Mouse (Mus musculus) stomach, postnatal 0 days (tissue): ENCODE data around the gene Ccnq. TPM values are rescaled to one million over a fixed set of nuclear protein-coding genes. Genes with fewer than 3 reads are reported as not detected.

Experiments used
- ATAC-seq: fragments of 200-750 bp; cut with Nextera tagmentation; 2 replicates; pipeline ENCODE4 v1.8.0; 2017; ENCODE audit not compliant: low FRiP score, low TSS enrichment
- DNase-seq: peaks from one replicate; pipeline ENCODE4 v3.0.0-alpha.2; 2016; ENCODE audit warnings: low spot score
- H3K27ac ChIP-seq: fragments of 300-500 bp; sonication (generic); replicated peaks from 2 replicates; pipeline ENCODE4 v1.5.1; 2014; ENCODE audit warnings: mild to moderate bottlenecking, control low read depth
- H3K27me3 ChIP-seq: fragments of 300-500 bp; sonication (generic); 2 replicates; pipeline ENCODE4 v1.6.1; 2014; ENCODE audit warnings: low read length; ENCODE audit not compliant: control insufficient read depth, insufficient read depth
- H3K36me3 ChIP-seq: fragments of 300-500 bp; sonication (generic); 2 replicates; pipeline ENCODE4 v1.6.1; 2014; ENCODE audit warnings: low read length, mixed read lengths; ENCODE audit not compliant: control insufficient read depth, insufficient read depth
- H3K4me1 ChIP-seq: fragments of 300-500 bp; sonication (generic); replicated peaks from 2 replicates; pipeline ENCODE4 v1.6.1; 2014; ENCODE audit warnings: antibody characterized with exemption; ENCODE audit not compliant: control insufficient read depth, insufficient read depth
- H3K4me2 ChIP-seq: fragments of 300-500 bp; sonication (generic); replicated peaks from 2 replicates; pipeline ENCODE4 v1.6.1; 2014; ENCODE audit warnings: low read depth, mild to moderate bottlenecking, control low read depth, moderate library complexity
- H3K4me3 ChIP-seq: fragments of 300-500 bp; sonication (generic); 2 replicates; pipeline ENCODE4 v1.5.1; 2014; ENCODE audit warnings: low read depth, low read length, control low read depth
- H3K9ac ChIP-seq: fragments of 300-500 bp; sonication (generic); 2 replicates; pipeline ENCODE4 v1.6.1; 2014; ENCODE audit warnings: mild to moderate bottlenecking, low read length, control low read depth, mixed read lengths
- H3K9me3 ChIP-seq: fragments of 300-500 bp; sonication (generic); 2 replicates; pipeline ENCODE4 v1.6.1; 2016; ENCODE audit warnings: low read length; ENCODE audit not compliant: control insufficient read depth
- CTCF ChIP-seq: IDR thresholded peaks from 2 replicates; pipeline ENCODE4 v1.5.1; 2016; ENCODE audit warnings: antibody characterized with exemption, low read depth, mild to moderate bottlenecking, moderate library complexity
- EP300 ChIP-seq: optimal IDR thresholded peaks from 2 replicates; pipeline ENCODE3; 2016; ENCODE audit warnings: antibody characterized with exemption
- WGBS: fragments of 180-500 bp; shearing (Covaris S2); extraction: QIAGEN DNeasy Blood & Tissue Kit; methylation state at CpG from one replicate; pipeline ENCODE4 v1.1.7; 2014; 5-methylcytosine and 5-hydroxymethylcytosine counted together
- polyA plus RNA-seq: library from polyadenylated mRNA; unstranded; fragments of >200 nt; fragmentation: Nextera tagmentation; extraction: Ambion mirVana; gene quantifications from 2 replicates; pipeline ENCODE4 v1.2.1, GENCODE M21; 2015

Gene Ccnq
- polyA plus RNA-seq, 1 experiment from 2014 or later, result 30.4 TPM

- Histone ChIP-seq H3K9me3 (no peaks in the 10 kb centered on the region), H3K4me3 (no peak overlapping the region), H3K4me1 (no peaks in the 10 kb centered on the region), H3K4me2 (no peak overlapping the region), H3K27ac (no peak overlapping the region), H3K9ac (no peak overlapping the region), H3K36me3 (no peaks in the 10 kb centered on the region), H3K27me3 (no peaks in the 10 kb centered on the region)
- DNase-seq (no peak), ATAC-seq (no peak)
- TF ChIP-seq EP300 (no peak), CTCF (no peak)
- WGBS, result 79% methylated on average over 1 of the region's 1 CpGs
Observed at GRCm38 (mm10) chr11:78753183-78753582, 1.7 kb upstream of the Ccnq start.

DNA sequence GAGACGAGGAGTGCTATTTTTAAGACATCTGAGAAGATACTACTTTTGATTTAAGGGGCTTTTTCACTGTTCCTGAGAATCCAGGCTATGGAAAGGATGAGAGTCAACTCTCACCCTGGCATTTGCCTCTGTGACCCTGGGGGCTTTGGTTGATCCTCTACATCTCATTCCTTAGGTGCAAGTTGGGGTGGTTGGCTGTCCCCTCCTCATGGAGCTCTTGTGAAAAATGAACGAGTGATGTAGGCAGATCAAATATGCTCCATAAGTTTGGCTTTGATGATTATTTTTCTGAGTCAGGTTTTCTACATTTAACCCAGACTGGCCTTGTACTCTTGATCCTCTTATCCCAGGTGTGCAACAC, 294 bp upstream of the Ccnq start:
- Histone ChIP-seq H3K9ac (0 out of 2 replicates have a peak overlapping the region, but pooled peaks have one; percentile 43), H3K4me2 (peak overlapping the region; percentile 75), H3K4me3 (peak overlapping the region; percentile 63), H3K4me1 (no peaks in the 10 kb centered on the region), H3K36me3 (no peaks in the 10 kb centered on the region), H3K27me3 (no peaks in the 10 kb centered on the region), H3K9me3 (no peaks in the 10 kb centered on the region), H3K27ac (no peak overlapping the region)
- TF ChIP-seq CTCF (no peak), EP300 (no peak)
- ATAC-seq (no peak), DNase-seq (no peak)
- WGBS, result 11% methylated on average over 2 of the region's 2 CpGs

DNA sequence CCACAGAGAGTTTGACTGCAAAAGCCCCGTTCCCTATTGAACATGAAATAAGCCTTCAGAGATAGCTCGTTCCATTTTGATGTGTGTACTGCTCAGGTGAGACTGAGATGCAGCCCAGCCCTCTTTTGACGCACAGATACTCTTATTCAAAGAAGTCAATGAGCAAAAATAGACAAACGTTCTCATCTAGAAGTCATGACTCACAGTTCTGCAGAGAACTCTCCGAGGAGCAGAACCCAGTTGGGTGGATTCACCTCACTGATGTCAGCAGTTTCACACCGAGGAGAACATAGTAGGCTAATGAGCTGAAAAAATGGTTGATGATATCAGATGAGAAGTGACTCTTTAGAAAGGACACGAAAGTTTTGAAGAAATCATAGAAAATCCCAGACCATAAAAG, 5.3 kb downstream of the Ccnq start:
- H3K27me3 ChIP-seq, result no peaks in the 10 kb centered on the region
- no peak overlapping the region for H3K4me3 ChIP-seq
- H3K9me3 ChIP-seq, result no peaks in the 10 kb centered on the region
- TF ChIP-seq EP300, result no peak
- no peak overlapping the region for H3K27ac ChIP-seq
- DNase-seq, result no peak
- no peak for ATAC-seq
- WGBS, result 78% methylated on average over 7 of the region's 7 CpGs
- no peaks in the 10 kb centered on the region for H3K4me1 ChIP-seq
- H3K4me2 ChIP-seq, result no peak overlapping the region
- H3K9ac ChIP-seq, result no peak overlapping the region
- H3K36me3 ChIP-seq, result no peaks in the 10 kb centered on the region

DNA sequence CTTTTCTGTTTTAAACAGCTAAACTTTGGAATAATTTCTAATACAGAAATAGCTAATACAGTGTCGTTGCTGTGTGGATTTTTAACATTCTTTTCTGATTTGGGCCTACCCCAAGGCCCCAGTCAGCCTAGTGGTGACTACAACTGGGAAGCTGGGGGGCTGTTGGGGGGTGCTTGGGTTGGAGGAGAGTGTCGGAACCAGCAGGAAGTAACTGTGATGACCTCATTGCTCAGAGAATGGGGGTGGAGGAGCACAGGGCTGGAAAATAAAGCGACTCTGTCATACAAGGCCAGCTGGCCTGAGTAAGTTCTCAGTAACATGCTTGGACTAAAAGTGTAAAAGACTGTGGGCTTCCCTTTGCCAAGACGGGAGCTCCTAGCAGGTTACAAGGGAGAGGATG, 6.1 kb downstream of the Ccnq start:
- WGBS, result 43% methylated on average over 4 of the region's 4 CpGs
- TF ChIP-seq CTCF (no peak), EP300 (no peak)
- Histone ChIP-seq H3K4me3 (no peak overlapping the region), H3K9ac (no peak overlapping the region), H3K4me2 (no peak overlapping the region), H3K9me3 (no peaks in the 10 kb centered on the region), H3K4me1 (no peaks in the 10 kb centered on the region), H3K27me3 (no peaks in the 10 kb centered on the region), H3K36me3 (no peaks in the 10 kb centered on the region), H3K27ac (0 out of 2 replicates have a peak overlapping the region, but pooled peaks have one; percentile 6)
- DNase-seq (no peak), ATAC-seq (no peak)

GRCm38 (mm10) chr11:78742461-78742860, 9.1 kb downstream of the Ccnq start:
- Histone ChIP-seq H3K4me3 (no peak overlapping the region), H3K4me1 (no peaks in the 10 kb centered on the region), H3K27ac (no peak overlapping the region), H3K9ac (no peak overlapping the region), H3K27me3 (no peaks in the 10 kb centered on the region), H3K4me2 (no peak overlapping the region), H3K9me3 (no peaks in the 10 kb centered on the region), H3K36me3 (no peaks in the 10 kb centered on the region)
- 63% methylated on average over 3 of the region's 3 CpGs for WGBS
- ATAC-seq (no peak), DNase-seq (no peak)
- TF ChIP-seq EP300 (no peak), CTCF (no peak)

GRCm38 (mm10) chr11:78741958-78742357, 9.6 kb downstream of the Ccnq start:
- Histone ChIP-seq H3K27me3 (no peaks in the 10 kb centered on the region), H3K9ac (no peak overlapping the region), H3K27ac (no peak overlapping the region), H3K36me3 (no peaks in the 10 kb centered on the region), H3K4me1 (no peaks in the 10 kb centered on the region), H3K4me2 (no peak overlapping the region), H3K9me3 (no peaks in the 10 kb centered on the region), H3K4me3 (no peak overlapping the region)
- DNase-seq (no peak), ATAC-seq (no peak)
- 67% methylated on average over 7 of the region's 7 CpGs for WGBS
- no peak for TF ChIP-seq CTCF
